Mouse (Mus musculus) cerebellum, adult 11 months (tissue): ENCODE results near the gene Il1r2.

Experiments used
- DNase-seq: peaks from one replicate; pipeline ENCODE4 v3.0.0; 2022

The Il1r2 gene

GRCm38 (mm10) chr1:40073779-40074178 lies at the start of gene Il1r2:
Gene Il1r2 (plus strand): TSS chr1:40074079.
- DNase-seq = no peak

GRCm38 (mm10) chr1:40024554-40025320 lies 49.1 kb upstream of the Il1r2 start:
- DNase-seq = no peak

GRCm38 (mm10) chr1:40025416-40025815 lies 48.5 kb upstream of the Il1r2 start:
- no peak for DNase-seq

GRCm38 (mm10) chr1:40027116-40027620 lies 46.7 kb upstream of the Il1r2 start:
- DNase-seq = no peak

- DNase-seq = no peak
Observed at GRCm38 (mm10) chr1:40028207-40028998, 45.5 kb upstream of the Il1r2 start.

- DNase-seq = no peak
Observed at GRCm38 (mm10) chr1:40029597-40029996, 44.3 kb upstream of the Il1r2 start.

- DNase-seq = no peak
Observed at GRCm38 (mm10) chr1:40030287-40030975, 43.4 kb upstream of the Il1r2 start.

GRCm38 (mm10) chr1:40030976-40031356 lies 42.9 kb upstream of the Il1r2 start:
- DNase-seq = no peak

- DNase-seq = no peak
Observed at GRCm38 (mm10) chr1:40031626-40032025, 42.3 kb upstream of the Il1r2 start.

- no peak for DNase-seq
Observed at GRCm38 (mm10) chr1:40033315-40033714, 40.6 kb upstream of the Il1r2 start.

- DNase-seq = no peak
Observed at GRCm38 (mm10) chr1:40033743-40034420, 40.0 kb upstream of the Il1r2 start.

GRCm38 (mm10) chr1:40037831-40038230 lies 36.0 kb upstream of the Il1r2 start:
- DNase-seq = no peak

GRCm38 (mm10) chr1:40045686-40046085 lies 28.2 kb upstream of the Il1r2 start:
- DNase-seq = no peak

- DNase-seq = no peak
Observed at GRCm38 (mm10) chr1:40046600-40046999, 27.3 kb upstream of the Il1r2 start.

GRCm38 (mm10) chr1:40051157-40051556 lies 22.7 kb upstream of the Il1r2 start:
- no peak for DNase-seq

- no peak for DNase-seq
Observed at GRCm38 (mm10) chr1:40052156-40052555, 21.7 kb upstream of the Il1r2 start.

- DNase-seq = no peak
Observed at GRCm38 (mm10) chr1:40053071-40053470, 20.8 kb upstream of the Il1r2 start.

- no peak for DNase-seq
Observed at GRCm38 (mm10) chr1:40055051-40055450, 18.8 kb upstream of the Il1r2 start.

GRCm38 (mm10) chr1:40055963-40056362 lies 17.9 kb upstream of the Il1r2 start:
- no peak for DNase-seq

GRCm38 (mm10) chr1:40057351-40057750 lies 16.5 kb upstream of the Il1r2 start:
- DNase-seq = no peak

GRCm38 (mm10) chr1:40058013-40058412 lies 15.9 kb upstream of the Il1r2 start:
- DNase-seq = no peak

- no peak for DNase-seq
Observed at GRCm38 (mm10) chr1:40059122-40059774, 14.6 kb upstream of the Il1r2 start.
